Mouse (Mus musculus) forebrain, postnatal 0 days (tissue): ENCODE measurements at regions not wholly inside any gene's neighbourhood (a gene's known extent, or its start where the extent isn't known, plus 50 kb on each side); places are given as distances from the start of the nearest gene placed in this dataset.

Experiments
- ATAC-seq: fragments of 200-750 bp; cut with Nextera tagmentation; 2 replicates; pipeline ENCODE4 v1.8.0; 2017; ENCODE audit warnings: mild to moderate bottlenecking, moderate library complexity
- DNase-seq: peaks from one replicate; pipeline ENCODE4 v3.0.0-alpha.2; 2015
- H3K27ac ChIP-seq: fragments of 300-500 bp; sonication (generic); 2 replicates; pipeline ENCODE4 v1.5.1; 2014; ENCODE audit warnings: low read depth, mild to moderate bottlenecking, antibody characterized with exemption, low read length, moderate library complexity, mixed read lengths
- H3K27me3 ChIP-seq: fragments of 300-500 bp; sonication (generic); 2 replicates; pipeline ENCODE4 v1.6.1; 2014; ENCODE audit warnings: mild to moderate bottlenecking, low read length, mixed read lengths; ENCODE audit not compliant: insufficient read depth
- H3K36me3 ChIP-seq: fragments of 300-500 bp; sonication (generic); 2 replicates; pipeline ENCODE4 v1.6.1; 2014; ENCODE audit warnings: mild to moderate bottlenecking, moderate library complexity; ENCODE audit not compliant: insufficient read depth
- H3K4me1 ChIP-seq: fragments of 300-500 bp; sonication (generic); 2 replicates; pipeline ENCODE4 v1.6.1; 2014; ENCODE audit warnings: antibody characterized with exemption; ENCODE audit not compliant: insufficient read depth
- H3K4me2 ChIP-seq: fragments of 300-500 bp; sonication (generic); 2 replicates; pipeline ENCODE4 v1.6.1; 2014; ENCODE audit warnings: low read depth, mild to moderate bottlenecking, moderate library complexity
- H3K4me3 ChIP-seq: fragments of 300-500 bp; sonication (generic); 2 replicates; pipeline ENCODE4 v1.5.1; 2014; ENCODE audit warnings: low read depth, low read length, mixed read lengths
- H3K9ac ChIP-seq: fragments of 300-500 bp; sonication (generic); 2 replicates; pipeline ENCODE4 v1.6.1; 2014; ENCODE audit warnings: mild to moderate bottlenecking
- H3K9me3 ChIP-seq: fragments of 300-500 bp; sonication (generic); 2 replicates; pipeline ENCODE4 v1.6.1; 2016; ENCODE audit warnings: low read length
- CTCF ChIP-seq: sonication (generic); IDR thresholded peaks from 2 replicates; pipeline ENCODE4 v1.5.1; 2016; ENCODE audit warnings: antibody characterized with exemption, control low read depth, low read depth
- WGBS: fragments of 180-500 bp; shearing (Covaris S2); extraction: QIAGEN DNeasy Blood & Tissue Kit; methylation state at CpG from one replicate; pipeline ENCODE4 v1.1.7; 2014; 5-methylcytosine and 5-hydroxymethylcytosine counted together

- H3K4me3 ChIP-seq = no peak overlapping the region
- no peaks in the 10 kb centered on the region for H3K9me3 ChIP-seq
- no peak for DNase-seq
- TF ChIP-seq CTCF = no peak
- no peak overlapping the region for H3K4me2 ChIP-seq
- H3K27me3 ChIP-seq = no peaks in the 10 kb centered on the region
- H3K27ac ChIP-seq = no peak overlapping the region
- H3K4me1 ChIP-seq = no peaks in the 10 kb centered on the region
- ATAC-seq = no peak
- 74% methylated on average over 1 of the region's 1 CpGs for WGBS
- no peaks in the 10 kb centered on the region for H3K36me3 ChIP-seq
- no peak overlapping the region for H3K9ac ChIP-seq
Measured at GRCm38 (mm10) chr4:93467424-93467823, 132.1 kb upstream of the Tusc1 start.

GRCm38 (mm10) chr4:93451357-93451756, 116.0 kb upstream of the Tusc1 start:
- Histone ChIP-seq H3K9me3 (no peaks in the 10 kb centered on the region), H3K4me2 (no peak overlapping the region), H3K4me1 (no peaks in the 10 kb centered on the region), H3K9ac (no peak overlapping the region), H3K27me3 (no peaks in the 10 kb centered on the region), H3K4me3 (no peak overlapping the region), H3K27ac (no peak overlapping the region), H3K36me3 (no peaks in the 10 kb centered on the region)
- DNase-seq (no peak), ATAC-seq (no peak)
- no peak for TF ChIP-seq CTCF
- 62% methylated on average over 3 of the region's 3 CpGs for WGBS

GRCm38 (mm10) chr4:93450831-93451230, 115.5 kb upstream of the Tusc1 start:
- Histone ChIP-seq H3K27ac (no peak overlapping the region), H3K4me2 (no peak overlapping the region), H3K27me3 (no peaks in the 10 kb centered on the region), H3K4me1 (no peaks in the 10 kb centered on the region), H3K9me3 (no peaks in the 10 kb centered on the region), H3K36me3 (no peaks in the 10 kb centered on the region), H3K4me3 (no peak overlapping the region), H3K9ac (no peak overlapping the region)
- DNase-seq (no peak), ATAC-seq (0 out of 2 replicates have a peak, but pooled peaks have one; percentile 32)
- 71% methylated on average over 1 of the region's 1 CpGs for WGBS
- TF ChIP-seq CTCF = no peak

- no peaks in the 10 kb centered on the region for H3K36me3 ChIP-seq
- H3K4me2 ChIP-seq = no peak overlapping the region
- H3K27me3 ChIP-seq = no peaks in the 10 kb centered on the region
- TF ChIP-seq CTCF = no peak
- no peak overlapping the region for H3K27ac ChIP-seq
- H3K9ac ChIP-seq = no peak overlapping the region
- no peaks in the 10 kb centered on the region for H3K9me3 ChIP-seq
- ATAC-seq (no peak), DNase-seq (no peak)
- no peak overlapping the region for H3K4me3 ChIP-seq
- H3K4me1 ChIP-seq = no peaks in the 10 kb centered on the region
Measured at GRCm38 (mm10) chr4:93444666-93445065, 109.4 kb upstream of the Tusc1 start.

- Histone ChIP-seq H3K27me3 (no peaks in the 10 kb centered on the region), H3K36me3 (no peaks in the 10 kb centered on the region), H3K9me3 (no peaks in the 10 kb centered on the region), H3K4me3 (no peak overlapping the region), H3K27ac (no peak overlapping the region), H3K4me1 (no peaks in the 10 kb centered on the region), H3K9ac (no peak overlapping the region), H3K4me2 (no peak overlapping the region)
- ATAC-seq (no peak), DNase-seq (no peak)
- 59% methylated on average over 3 of the region's 3 CpGs for WGBS
- TF ChIP-seq CTCF = no peak
Measured at GRCm38 (mm10) chr4:93438587-93439336, 103.5 kb upstream of the Tusc1 start.

GRCm38 (mm10) chr4:93437386-93438130, 102.2 kb upstream of the Tusc1 start:
- TF ChIP-seq CTCF = no peak
- WGBS = 49% methylated on average over 3 of the region's 3 CpGs
- no peak overlapping the region for H3K27ac ChIP-seq
- no peak overlapping the region for H3K4me2 ChIP-seq
- DNase-seq = no peak
- H3K36me3 ChIP-seq = no peaks in the 10 kb centered on the region
- H3K9me3 ChIP-seq = no peaks in the 10 kb centered on the region
- no peak for ATAC-seq
- H3K9ac ChIP-seq = no peak overlapping the region
- H3K4me1 ChIP-seq = no peaks in the 10 kb centered on the region
- H3K27me3 ChIP-seq = no peaks in the 10 kb centered on the region
- no peak overlapping the region for H3K4me3 ChIP-seq

GRCm38 (mm10) chr4:93412695-93413094, 77.4 kb upstream of the Tusc1 start:
- Histone ChIP-seq H3K27me3 (no peaks in the 10 kb centered on the region), H3K4me2 (no peak overlapping the region), H3K4me3 (no peak overlapping the region), H3K36me3 (no peaks in the 10 kb centered on the region), H3K27ac (no peak overlapping the region), H3K4me1 (no peaks in the 10 kb centered on the region), H3K9ac (no peak overlapping the region), H3K9me3 (no peaks in the 10 kb centered on the region)
- no peak for TF ChIP-seq CTCF
- DNase-seq (no peak), ATAC-seq (no peak)
